Mouse (Mus musculus) frontal cortex, postnatal 25 days (tissue): ENCODE results near the gene Stxbp5l.
"Not testable (repeated sequence)": the region's sequence is repeated elsewhere in the genome, so short reads cannot be mapped to it uniquely, and the experiment has no call there.

ENCODE experiments used
- DNase-seq, 2 experiments: peaks; one replicate each; pipeline ENCODE4 v3.0.0; 2022; ENCODE audit warnings: low spot score in 2 of 2

Gene Stxbp5l

GRCm38 (mm10) chr16:37280206-37280605 is 104.6 kb downstream of the Stxbp5l start:
- no peak for DNase-seq

GRCm38 (mm10) chr16:37273681-37274080 is 111.1 kb downstream of the Stxbp5l start:
- DNase-seq: no peak

- DNase-seq: no peak
These were observed 123.1 kb downstream of the Stxbp5l start for GRCm38 (mm10) chr16:37261678-37262077.

GRCm38 (mm10) chr16:37219151-37219550 is 165.6 kb downstream of the Stxbp5l start:
- no peak for DNase-seq

- DNase-seq: no peak
These were observed 176.0 kb downstream of the Stxbp5l start for GRCm38 (mm10) chr16:37208783-37209182.

GRCm38 (mm10) chr16:37194152-37194551 is 190.6 kb downstream of the Stxbp5l start:
- DNase-seq: no peak

- DNase-seq: not testable (repeated sequence)
These were observed 259.6 kb downstream of the Stxbp5l start for GRCm38 (mm10) chr16:37125190-37125589.

- DNase-seq: no peak
These were observed 275.5 kb downstream of the Stxbp5l start for GRCm38 (mm10) chr16:37109285-37109684.

GRCm38 (mm10) chr16:37108763-37109162 is 276.0 kb downstream of the Stxbp5l start:
- no peak for DNase-seq

GRCm38 (mm10) chr16:37094169-37094833 is 290.5 kb downstream of the Stxbp5l start:
- DNase-seq: no peak

- DNase-seq: no peak
These were observed 295.1 kb downstream of the Stxbp5l start for GRCm38 (mm10) chr16:37089648-37090047.

- DNase-seq: no peak
These were observed 312.4 kb downstream of the Stxbp5l start for GRCm38 (mm10) chr16:37072354-37072753.
